Mouse (Mus musculus) cortical plate, adult 2 months (tissue): ENCODE results near the gene 1810010D01Rik.

Experiments used
- CTCF ChIP-seq: fragments of 200-500 bp; IDR thresholded peaks from 2 replicates; pipeline ENCODE4 v1.5.1; 2011; ENCODE audit warnings: mild to moderate bottlenecking, control low read depth, low read length; ENCODE audit not compliant: insufficient read depth; ENCODE audit errors: extremely low read depth
- POLR2A ChIP-seq: fragments of 200-500 bp; IDR thresholded peaks from 2 replicates; pipeline ENCODE4 v1.6.1; 2011; ENCODE audit warnings: mild to moderate bottlenecking, low read length, control low read depth; ENCODE audit not compliant: insufficient read depth; ENCODE audit errors: extremely low read depth

GRCm38 (mm10) chr7:145252715-145253476, 45.0 kb upstream of the 1810010D01Rik start:
- TF ChIP-seq POLR2A (no peak), CTCF (peak; percentile 82)
